Mouse (Mus musculus) heart, postnatal 0 days (tissue): ENCODE data around the gene Abhd12b. TPM values are rescaled to one million over a fixed set of nuclear protein-coding genes. Genes with fewer than 3 reads are reported as not detected.
A peak's percentile ranks its signal among the peaks of the same experiment; 100 is the strongest.

Experiments used
- ATAC-seq: fragments of 200-750 bp; cut with Nextera tagmentation; 2 replicates; pipeline ENCODE4 v1.8.0; 2017; ENCODE audit warnings: low read depth, moderate number of reproducible peaks, moderate library complexity; ENCODE audit not compliant: insufficient read depth
- DNase-seq: peaks from one replicate; pipeline ENCODE4 v3.0.0-alpha.2; 2016; ENCODE audit warnings: low spot score
- H3K27ac ChIP-seq: fragments of 300-500 bp; sonication (generic); 2 replicates; pipeline ENCODE4 v1.5.1; 2014; ENCODE audit warnings: low read depth, mild to moderate bottlenecking
- H3K27me3 ChIP-seq: fragments of 300-500 bp; sonication (generic); 2 replicates; pipeline ENCODE4 v1.6.1; 2014; ENCODE audit warnings: low read length, mixed read lengths; ENCODE audit not compliant: control insufficient read depth, insufficient read depth
- H3K36me3 ChIP-seq: fragments of 300-500 bp; sonication (generic); replicated peaks from 2 replicates; pipeline ENCODE4 v1.6.1; 2014; ENCODE audit warnings: low read length, mixed read lengths; ENCODE audit not compliant: control insufficient read depth, insufficient read depth
- H3K4me1 ChIP-seq: fragments of 300-500 bp; sonication (generic); 2 replicates; pipeline ENCODE4 v1.6.1; 2014; ENCODE audit warnings: antibody characterized with exemption; ENCODE audit not compliant: control insufficient read depth, insufficient read depth
- H3K4me2 ChIP-seq: fragments of 300-500 bp; sonication (generic); 2 replicates; pipeline ENCODE4 v1.6.1; 2014; ENCODE audit warnings: low read depth, mild to moderate bottlenecking, low read length, moderate library complexity
- H3K4me3 ChIP-seq: fragments of 300-500 bp; sonication (generic); 2 replicates; pipeline ENCODE4 v1.5.1; 2014; ENCODE audit warnings: low read depth, low read length
- H3K9ac ChIP-seq: fragments of 300-500 bp; sonication (generic); replicated peaks from 2 replicates; pipeline ENCODE4 v1.6.1; 2014; ENCODE audit warnings: low read depth, low read length, mixed read lengths
- H3K9me3 ChIP-seq: fragments of 300-500 bp; sonication (generic); replicated peaks from 2 replicates; pipeline ENCODE4 v1.6.1; 2016; ENCODE audit warnings: low read length; ENCODE audit not compliant: control insufficient read depth
- CTCF ChIP-seq: IDR thresholded peaks from 2 replicates; pipeline ENCODE4 v1.5.1; 2016; ENCODE audit warnings: antibody characterized with exemption, control low read depth, low read depth
- EP300 ChIP-seq: IDR thresholded peaks from 2 replicates; pipeline ENCODE4 v1.6.1; 2016; ENCODE audit warnings: antibody characterized with exemption, low read depth
- WGBS: fragments of 180-500 bp; shearing (Covaris S2); extraction: QIAGEN DNeasy Blood & Tissue Kit; methylation state at CpG from one replicate; pipeline ENCODE4 v1.1.7; 2014; 5-methylcytosine and 5-hydroxymethylcytosine counted together
- polyA plus RNA-seq: library from polyadenylated mRNA; unstranded; fragments of >200 nt; fragmentation: Nextera tagmentation; extraction: Ambion mirVana; gene quantifications from 2 replicates; pipeline ENCODE4 v1.2.1, GENCODE M21; 2015
- total RNA-seq: library from RNA; depleted of rRNA; stranded (reverse); fragments of >200 nt; gene quantifications from 2 replicates; pipeline ENCODE4 v1.2.3, GENCODE M21; 2014; ENCODE audit warnings: low replicate concordance

The Abhd12b gene
- total and polyA plus RNA-seq, 2 experiments from 2014 or later = not detected

GRCm38 (mm10) chr12:70109921-70110320 is 44.0 kb upstream of the Abhd12b start:
- Histone ChIP-seq H3K4me1 (peaks cover 19% of the 10 kb centered on the region; the same call in 1 of the 2 replicates), H3K36me3 (no peaks in the 10 kb centered on the region), H3K4me2 (peak overlapping the region; percentile 96), H3K9ac (no peak overlapping the region), H3K27me3 (no peaks in the 10 kb centered on the region), H3K27ac (no peak overlapping the region), H3K4me3 (peak overlapping the region; percentile 89), H3K9me3 (no peaks in the 10 kb centered on the region)
- ATAC-seq (no peak), DNase-seq (no peak)
- 43% methylated on average over 6 of the region's 6 CpGs for WGBS
- TF ChIP-seq CTCF (no peak), EP300 (no peak)

GRCm38 (mm10) chr12:70110375-70111116 is 43.4 kb upstream of the Abhd12b start:
- peaks cover 13% of the 10 kb centered on the region; the same call in 1 of the 2 replicates for H3K4me1 ChIP-seq
- peak overlapping the region; percentile 89 for H3K4me3 ChIP-seq
- ATAC-seq (no peak), DNase-seq (no peak)
- H3K4me2 ChIP-seq = peak overlapping the region; percentile 96
- H3K27ac ChIP-seq = peak overlapping the region; percentile 92
- WGBS = 10% methylated on average over 23 of the region's 23 CpGs
- TF ChIP-seq EP300 (no peak), CTCF (no peak)
- no peaks in the 10 kb centered on the region for H3K27me3 ChIP-seq
- H3K9ac ChIP-seq = peak overlapping the region; percentile 91
- H3K36me3 ChIP-seq = no peaks in the 10 kb centered on the region
- H3K9me3 ChIP-seq = no peaks in the 10 kb centered on the region

GRCm38 (mm10) chr12:70111117-70111366 is 42.9 kb upstream of the Abhd12b start:
- TF ChIP-seq EP300 (no peak), CTCF (no peak)
- H3K9me3 ChIP-seq = no peaks in the 10 kb centered on the region
- peak; percentile 9 for DNase-seq
- H3K27me3 ChIP-seq = no peaks in the 10 kb centered on the region
- H3K4me3 ChIP-seq = peak overlapping the region; percentile 89
- peak overlapping the region; percentile 91 for H3K9ac ChIP-seq
- peaks cover 9% of the 10 kb centered on the region; the same call in 1 of the 2 replicates for H3K4me1 ChIP-seq
- H3K4me2 ChIP-seq = peak overlapping the region; percentile 96
- WGBS = under 1% methylated on average over 16 of the region's 16 CpGs
- peak; percentile 59; the same call in 1 of the 2 replicates for ATAC-seq
- H3K27ac ChIP-seq = peak overlapping the region; percentile 92
- no peaks in the 10 kb centered on the region for H3K36me3 ChIP-seq

GRCm38 (mm10) chr12:70111367-70112089 is 42.4 kb upstream of the Abhd12b start:
- no peak for TF ChIP-seq EP300
- Histone ChIP-seq H3K4me3 (peak overlapping the region; percentile 89), H3K4me2 (peak overlapping the region; percentile 96), H3K27ac (peak overlapping the region; percentile 92), H3K9ac (peak overlapping the region; percentile 91), H3K27me3 (no peaks in the 10 kb centered on the region), H3K9me3 (no peaks in the 10 kb centered on the region), H3K4me1 (peaks cover 5% of the 10 kb centered on the region; the same call in 1 of the 2 replicates), H3K36me3 (no peaks in the 10 kb centered on the region)
- WGBS = under 1% methylated on average over 75 of the region's 101 CpGs
- peak; percentile 92 for ATAC-seq
- peak; percentile 89 for DNase-seq

GRCm38 (mm10) chr12:70112090-70112383 is 41.9 kb upstream of the Abhd12b start:
- 5% methylated on average over 16 of the region's 16 CpGs for WGBS
- Histone ChIP-seq H3K4me1 (peaks cover 4% of the 10 kb centered on the region; the same call in 1 of the 2 replicates), H3K4me2 (peak overlapping the region; percentile 96), H3K9ac (peak overlapping the region; percentile 91), H3K36me3 (no peaks in the 10 kb centered on the region), H3K4me3 (peak overlapping the region; percentile 89), H3K27me3 (no peaks in the 10 kb centered on the region), H3K27ac (peak overlapping the region; percentile 92), H3K9me3 (no peaks in the 10 kb centered on the region)
- no peak for ATAC-seq
- DNase-seq = no peak
- TF ChIP-seq CTCF = no peak
- no peak for TF ChIP-seq EP300
